Mouse (Mus musculus) lung, postnatal 0 days (tissue): Measurements from ENCODE around the gene Slc7a14.

Source experiments
- CTCF ChIP-seq: IDR thresholded peaks from 2 replicates; pipeline ENCODE4 v1.5.1; 2016; ENCODE audit warnings: antibody characterized with exemption, mild to moderate bottlenecking
- EP300 ChIP-seq: IDR thresholded peaks from 2 replicates; pipeline ENCODE4 v1.6.1; 2016; ENCODE audit warnings: antibody characterized with exemption, mild to moderate bottlenecking, control low read depth

- TF ChIP-seq CTCF, result no peak
- TF ChIP-seq EP300, result no peak
These were observed 2.2 kb downstream of the Slc7a14 start for GRCm38 (mm10) chr3:31307936-31308335.
